In genomic region chr17:26839718-26840438, GRCm38 (mm10) we compare ENCODE assay signal across 11 mouse cellular contexts. TPM values are rescaled to one million over a fixed set of nuclear protein-coding genes. Genes with fewer than 3 reads are reported as not detected.
A peak's percentile ranks its signal among the peaks of the same experiment; 100 is the strongest.
DNase-seq lines count a peak whose midpoint lies in the region; ATAC-seq lines count a peak whose summit lies in the region.
"Had no signal": no experiment of that assay in that cellular context is flagged by ENCODE, and none has a peak within 500 bp of the region (broad histone marks: within the 10 kb centered on the region; RNA-seq: fewer than 3 reads in every experiment).

No protein-coding gene starts in this region.

- under 1% methylated on average over 26 of the region's 26 CpGs for WGBS in midbrain, embryonic 10.5 days
- WGBS in midbrain, embryonic 13.5 days: under 1% methylated on average over 26 of the region's 26 CpGs
- under 1% methylated on average over 26 of the region's 26 CpGs for WGBS in limb, embryonic 10.5 days
- WGBS in stomach, embryonic 16.5 days: 5% methylated on average over 26 of the region's 26 CpGs

- H3K4me2 ChIP-seq in midbrain, embryonic 13.5 days (replicated peaks): no peak overlapping the region
- H3K4me2 ChIP-seq in stomach, embryonic 16.5 days (ENCODE audit: low read depth, low read length): peak overlapping the region; percentile 39

- no peak overlapping the region for H3K27ac ChIP-seq in midbrain, embryonic 10.5 days (replicated peaks)
- H3K27ac ChIP-seq in midbrain, embryonic 13.5 days: no peak overlapping the region
- no peak overlapping the region for H3K27ac ChIP-seq in limb, embryonic 10.5 days
- no peak overlapping the region for H3K27ac ChIP-seq in stomach, embryonic 16.5 days (ENCODE audit: low read length)

- H3K9me3 ChIP-seq in midbrain, embryonic 10.5 days (replicated peaks): no peaks in the 10 kb centered on the region
- no peaks in the 10 kb centered on the region for H3K9me3 ChIP-seq in midbrain, embryonic 13.5 days
- no peaks in the 10 kb centered on the region for H3K9me3 ChIP-seq in limb, embryonic 10.5 days (replicated peaks)
- H3K9me3 ChIP-seq in stomach, embryonic 16.5 days (replicated peaks; ENCODE audit: control insufficient read depth, low read length): no peaks in the 10 kb centered on the region

- H3K4me1 ChIP-seq in midbrain, embryonic 10.5 days: peaks cover 22% of the 10 kb centered on the region
- peaks cover 10% of the 10 kb centered on the region for H3K4me1 ChIP-seq in midbrain, embryonic 13.5 days (replicated peaks)
- peaks cover 20% of the 10 kb centered on the region for H3K4me1 ChIP-seq in limb, embryonic 10.5 days
- H3K4me1 ChIP-seq in stomach, embryonic 16.5 days (ENCODE audit: control insufficient read depth, insufficient read depth, low read length): peaks cover 4% of the 10 kb centered on the region; the same call in 1 of the 2 replicates

- H3K36me3 ChIP-seq in midbrain, embryonic 10.5 days: no peaks in the 10 kb centered on the region
- no peaks in the 10 kb centered on the region for H3K36me3 ChIP-seq in midbrain, embryonic 13.5 days
- no peaks in the 10 kb centered on the region for H3K36me3 ChIP-seq in limb, embryonic 10.5 days
- no peaks in the 10 kb centered on the region for H3K36me3 ChIP-seq in stomach, embryonic 16.5 days (ENCODE audit: control insufficient read depth, insufficient read depth, low read length)

- peaks cover 100% of the 10 kb centered on the region for H3K27me3 ChIP-seq in midbrain, embryonic 10.5 days (ENCODE audit: low read depth, poor library complexity, severe bottlenecking)
- H3K27me3 ChIP-seq in midbrain, embryonic 13.5 days: peaks cover 100% of the 10 kb centered on the region
- H3K27me3 ChIP-seq in limb, embryonic 10.5 days (ENCODE audit: low read depth, poor library complexity, severe bottlenecking): peaks cover 100% of the 10 kb centered on the region
- H3K27me3 ChIP-seq in stomach, embryonic 16.5 days (ENCODE audit: control insufficient read depth, insufficient read depth, low read length): peaks cover 87% of the 10 kb centered on the region

- H3K4me3 ChIP-seq in midbrain, embryonic 10.5 days: peak overlapping the region; percentile 18; the same call in 1 of the 2 replicates
- no peak overlapping the region for H3K4me3 ChIP-seq in midbrain, embryonic 13.5 days (replicated peaks)
- peak overlapping the region; percentile 20 for H3K4me3 ChIP-seq in limb, embryonic 10.5 days
- H3K4me3 ChIP-seq in stomach, embryonic 16.5 days (replicated peaks; ENCODE audit: low read length): peak overlapping the region; percentile 28

- no peak for ATAC-seq in midbrain, embryonic 13.5 days
- no peak for ATAC-seq in stomach, embryonic 16.5 days (ENCODE audit: insufficient read depth, low FRiP score)

- no peak overlapping the region for H3K9ac ChIP-seq in midbrain, embryonic 13.5 days (replicated peaks)
- peak overlapping the region; percentile 34 for H3K9ac ChIP-seq in stomach, embryonic 16.5 days (ENCODE audit: low read length)

- peak; percentile 45 for DNase-seq in embryo, embryonic 9.5 days (ENCODE audit: extremely low spot score)
- no peak for DNase-seq in embryo, embryonic 10 days (ENCODE audit: low spot score)
- peak; percentile 33 for DNase-seq in midbrain, embryonic 10.5 days (ENCODE audit: low spot score)
- DNase-seq in limb, embryonic 10.5 days (ENCODE audit: low spot score): peak; percentile 51
- DNase-seq in adrenal gland, postnatal 10 days: no peak
- no peak for DNase-seq in cerebellum, adult 11-12 months
- DNase-seq: cerebellum, adult 2 months had no signal

RNA-seq across cellular contexts. Expression of gene Nkx2-5, which starts 4.9 kb away (rescaled TPM):
- polyA plus RNA-seq in midbrain, embryonic 10.5 days (2016; fragmentation: Nextera tagmentation; extraction: Ambion mirVana): not detected in 2 replicates
- not detected in 2 replicates for polyA plus RNA-seq in midbrain, embryonic 13.5 days (2015; fragmentation: Nextera tagmentation; extraction: Ambion mirVana)
- polyA plus RNA-seq in limb, embryonic 10.5 days (2016; fragmentation: Nextera tagmentation; extraction: Ambion mirVana): 0.10 and 0.14 TPM in 2 replicates
- 2.3 and 4.6 TPM in 2 replicates for polyA plus RNA-seq in stomach, embryonic 16.5 days (2015; fragmentation: Nextera tagmentation; extraction: Ambion mirVana)
- not detected for total RNA-seq in adrenal gland, postnatal 10 days (2021)
- polyA plus RNA-seq: cerebellum, adult 2 months; neural tube, embryonic 11.5 days; thymus, postnatal 0 days had no signal

RNA-seq across cellular contexts. Expression of gene Bnip1, which starts 59.0 kb away (rescaled TPM):
- 46.4 and 48.9 TPM in 2 replicates for polyA plus RNA-seq in midbrain, embryonic 10.5 days (2016; fragmentation: Nextera tagmentation; extraction: Ambion mirVana)
- 56.2 and 60.7 TPM in 2 replicates for polyA plus RNA-seq in midbrain, embryonic 13.5 days (2015; fragmentation: Nextera tagmentation; extraction: Ambion mirVana)
- 46.0 and 46.9 TPM in 2 replicates for polyA plus RNA-seq in limb, embryonic 10.5 days (2016; fragmentation: Nextera tagmentation; extraction: Ambion mirVana)
- polyA plus RNA-seq in stomach, embryonic 16.5 days (2015; fragmentation: Nextera tagmentation; extraction: Ambion mirVana): 44.9 and 51.9 TPM in 2 replicates
- total RNA-seq in adrenal gland, postnatal 10 days (2021): 10 to 100 TPM; 26.8 to 34.3 TPM

Comparison
In these comparisons a context has a peak if more than half of its experiments do, and no peak if none do; other contexts are left out.
1. DNase-seq: peak in embryo, embryonic 9.5 days (single experiment), midbrain, embryonic 10.5 days (single experiment) and limb, embryonic 10.5 days (single experiment); none in embryo, embryonic 10 days (single experiment), adrenal gland, postnatal 10 days (single experiment) and cerebellum, adult 11-12 months (single experiment).